Mouse (Mus musculus) E14TG2a.4 (cell line): ENCODE measurements around the gene Atp10a.

ENCODE experiments used
- CTCF ChIP-seq: conservative IDR thresholded peaks from 2 replicates; pipeline ENCODE4 v1.5.1; 2014; ENCODE audit warnings: low read length
- NANOG ChIP-seq: IDR thresholded peaks from 2 replicates; pipeline ENCODE4 v1.6.1; 2014; ENCODE audit warnings: borderline replicate concordance, low read length, mixed read lengths

- TF ChIP-seq CTCF (no peak), NANOG (no peak)
Observed at GRCm38 (mm10) chr7:58692704-58693103, 36.7 kb downstream of the Atp10a start.
